Mouse (Mus musculus): ENCODE measurements at regions not wholly inside any gene's neighbourhood (a gene's known extent, or its start where the extent isn't known, plus 50 kb on each side); places are given as distances from the start of the nearest gene placed in this dataset.

DNA sequence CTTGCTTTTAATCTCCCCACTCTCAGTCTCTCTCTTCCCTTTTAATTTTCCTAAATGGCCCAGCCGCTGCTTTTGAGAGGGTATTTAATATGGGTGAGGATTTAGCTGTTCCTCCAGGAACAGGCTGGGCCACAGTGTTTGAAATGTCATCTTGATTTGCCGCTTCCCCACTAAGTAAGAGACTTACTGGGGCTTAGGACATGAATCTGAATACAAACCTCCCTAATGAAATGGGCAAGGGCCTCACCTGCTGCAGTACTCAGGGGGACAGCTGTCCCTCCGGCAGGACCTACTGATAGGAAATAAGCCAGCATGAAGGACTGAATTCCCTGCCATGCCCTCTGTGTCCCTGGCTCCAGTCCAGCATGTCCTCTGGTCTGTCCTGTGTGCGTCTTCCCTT is 50.6 kb upstream of the Prr23a1 start:
- DNase-seq (ENCODE audit: low read depth, low spot score) = no peak

DNA sequence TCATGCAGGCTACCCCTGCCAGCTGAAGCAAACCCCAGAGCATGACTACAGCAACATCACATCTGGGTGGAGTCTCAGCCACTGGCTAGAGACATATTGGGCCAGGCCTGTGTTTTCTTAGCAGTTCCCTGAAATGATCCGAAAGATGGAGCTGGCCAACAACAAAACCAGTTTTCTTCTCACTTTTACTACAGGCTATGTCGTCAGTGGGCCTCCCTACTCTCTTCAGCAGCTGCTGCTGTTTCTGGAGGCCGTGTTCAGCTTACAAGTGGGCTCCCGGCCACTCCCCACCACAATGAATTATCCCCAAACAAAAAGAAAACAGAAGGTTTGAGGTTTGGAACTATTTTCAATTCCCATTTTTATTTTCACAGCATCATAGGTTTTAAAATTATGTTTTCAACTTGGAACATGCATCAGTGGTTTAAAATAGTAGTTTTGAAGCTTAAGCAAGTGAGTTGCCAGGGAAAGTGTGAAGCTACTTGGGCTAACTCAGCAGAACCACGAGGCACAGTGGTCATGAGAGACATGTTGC is 68.6 kb upstream of the Prr23a1 start:
- DNase-seq (ENCODE audit: low read depth, low spot score) = no peak

DNA sequence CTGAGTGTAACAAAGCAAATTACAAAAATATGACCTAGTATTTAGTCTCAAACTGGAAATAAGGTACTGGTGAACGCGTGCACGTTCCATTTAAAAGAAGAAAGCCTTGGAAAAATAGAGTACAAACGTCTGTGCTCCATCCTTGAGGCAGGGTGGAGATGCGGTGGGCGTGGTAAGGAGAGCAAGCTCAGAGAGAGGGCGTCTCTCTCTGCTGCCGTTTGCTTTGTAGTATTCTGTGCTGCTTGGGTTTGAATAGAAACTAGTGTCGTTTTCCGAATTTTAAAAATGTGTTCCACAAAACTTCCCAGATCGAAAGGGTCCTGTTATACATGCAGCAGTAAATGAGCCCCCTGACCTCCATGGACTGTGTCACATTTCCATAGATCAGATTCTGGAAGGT is 69.1 kb upstream of the Prr23a1 start:
- DNase-seq (ENCODE audit: low read depth, low spot score) = no peak

DNA sequence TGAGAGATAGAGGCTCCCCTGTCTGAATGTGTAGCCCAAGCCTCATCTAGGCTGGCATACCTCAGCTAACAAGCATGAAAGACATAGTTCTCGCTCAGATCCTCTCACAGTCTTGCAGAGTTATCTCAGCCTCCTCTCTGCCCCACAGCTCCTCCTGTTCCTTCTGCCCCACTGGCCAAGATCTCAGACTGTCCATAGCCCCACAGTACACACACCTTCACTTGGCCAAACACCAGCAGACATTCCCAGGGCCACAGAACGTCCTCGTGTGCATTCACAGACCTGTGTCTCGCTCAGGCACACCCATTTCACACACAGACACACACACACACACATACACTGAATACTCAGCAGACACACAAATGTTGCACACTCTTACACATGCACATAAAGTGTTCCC is 87.5 kb upstream of the Prr23a1 start:
- no peak for DNase-seq (ENCODE audit: low read depth, low spot score)

DNA sequence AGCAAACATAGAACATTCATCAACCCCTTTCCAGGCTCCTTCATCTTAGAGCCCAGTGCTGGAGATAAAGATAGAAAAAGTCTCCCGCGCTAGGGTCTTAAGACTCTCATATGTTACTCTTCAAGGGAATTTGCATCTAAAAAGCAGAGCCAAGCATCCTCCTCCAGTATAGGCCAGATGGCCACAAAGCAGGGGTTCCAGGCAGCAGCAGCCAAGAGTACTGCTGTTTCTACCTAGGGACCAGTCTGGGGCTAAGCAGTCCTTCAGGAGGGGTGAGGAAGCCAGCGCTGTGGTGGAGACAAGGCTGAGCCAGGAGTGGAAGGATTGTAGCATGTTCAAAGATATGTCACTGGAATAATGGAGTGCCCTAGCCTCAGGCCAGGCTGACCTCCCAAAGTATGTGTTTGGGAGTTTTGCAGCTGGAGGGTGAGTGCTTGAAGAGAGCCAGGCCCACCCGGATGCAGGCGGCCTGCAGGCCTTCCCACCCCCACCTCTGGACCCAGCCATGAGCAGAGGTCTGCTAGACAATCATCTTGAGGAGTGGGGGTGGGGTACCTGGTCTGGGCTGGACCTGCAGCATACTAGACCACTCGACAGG is 88.8 kb upstream of the Prr23a1 start:
- no peak for DNase-seq (ENCODE audit: low read depth, low spot score)

DNA sequence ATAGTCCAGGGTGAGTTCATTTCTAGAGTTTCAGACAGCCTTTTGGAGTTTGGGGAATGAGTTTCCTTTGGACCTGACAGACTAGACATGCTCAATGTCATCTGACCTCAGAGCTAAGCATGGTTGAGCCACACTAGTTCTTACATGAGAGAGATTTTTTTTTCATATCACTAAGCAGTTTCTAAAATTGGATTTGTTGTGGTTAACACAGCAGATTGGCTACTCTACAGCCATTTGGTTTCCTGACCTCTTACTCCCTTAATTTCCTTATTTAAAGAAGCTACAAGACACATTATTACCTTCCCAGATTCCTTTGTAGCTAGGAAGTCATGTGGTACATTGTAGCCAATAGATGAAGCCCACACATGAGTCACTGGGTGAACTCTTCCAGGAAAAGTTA is 98.5 kb upstream of the Prr23a1 start:
- no peak for DNase-seq (ENCODE audit: low read depth, low spot score)

DNA sequence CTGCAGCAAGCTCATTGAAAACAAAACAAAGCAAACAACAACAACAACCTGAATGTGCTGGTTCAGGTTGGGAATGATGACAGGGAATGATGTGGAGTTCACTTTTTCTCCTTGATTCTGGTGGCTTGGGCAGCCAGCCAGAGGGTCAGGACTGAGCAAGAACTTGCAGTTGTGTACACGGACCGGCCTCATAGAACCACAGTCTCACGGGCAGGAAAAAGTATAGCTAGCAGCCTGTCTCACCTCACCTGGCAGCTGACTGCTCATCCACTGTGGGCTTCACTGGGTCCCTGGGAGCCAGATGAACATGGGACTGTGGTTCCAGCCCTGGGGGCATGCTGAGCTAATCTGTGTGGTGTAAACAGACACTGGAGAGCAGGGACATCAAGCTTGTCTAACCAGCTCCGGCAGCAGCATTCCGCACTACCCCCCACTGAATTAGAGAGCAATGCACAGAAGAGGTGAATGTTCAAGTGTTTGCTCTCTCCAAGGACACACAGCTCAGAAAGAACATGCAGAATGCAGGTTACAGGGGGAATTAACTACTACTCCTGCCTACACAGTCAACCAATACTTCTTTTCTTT is 114.9 kb upstream of the Prr23a1 start:
- no peak for DNase-seq (ENCODE audit: low read depth, low spot score)

DNA sequence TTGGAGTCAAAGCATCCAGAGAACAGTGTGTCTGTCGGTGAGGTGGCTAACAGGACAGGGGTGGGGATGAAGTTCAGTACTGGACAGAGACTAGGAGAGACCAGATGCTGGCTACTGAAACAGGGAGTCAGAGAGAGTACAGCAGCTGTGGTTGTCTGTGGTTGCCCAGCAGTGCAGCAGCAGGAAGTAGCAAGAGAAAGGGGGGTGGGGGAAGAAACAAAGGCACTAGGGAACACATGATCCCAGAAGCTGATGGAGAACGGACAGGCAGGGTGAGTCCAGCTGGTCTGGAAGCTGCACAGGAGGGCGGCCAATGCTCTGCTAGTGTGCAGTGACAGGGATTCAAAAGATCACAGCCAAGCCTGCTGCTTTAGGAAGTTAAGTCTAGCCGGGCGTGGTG is 115.7 kb upstream of the Prr23a1 start:
- DNase-seq (ENCODE audit: low read depth, low spot score) = no peak

DNA sequence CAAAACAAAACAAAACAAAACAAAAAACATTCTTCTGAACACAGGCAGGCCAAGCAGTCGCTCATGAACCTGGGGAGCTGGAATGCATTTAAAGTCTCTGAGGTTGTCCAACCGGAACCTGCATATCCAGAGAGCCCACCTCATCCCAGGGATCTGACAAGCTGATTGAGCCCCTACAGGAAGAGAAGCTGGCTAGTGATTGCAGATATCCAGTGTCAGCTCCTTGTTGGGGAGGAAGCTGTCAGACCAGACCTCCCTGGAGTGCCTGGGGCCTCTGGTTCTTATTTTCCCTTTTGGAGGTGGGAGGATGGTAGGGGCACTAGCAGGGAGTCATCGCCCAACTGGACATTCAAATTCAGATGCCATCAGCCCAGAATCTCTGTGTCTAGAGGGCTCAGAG is 119.4 kb upstream of the Prr23a1 start:
- DNase-seq (ENCODE audit: low read depth, low spot score) = no peak

DNA sequence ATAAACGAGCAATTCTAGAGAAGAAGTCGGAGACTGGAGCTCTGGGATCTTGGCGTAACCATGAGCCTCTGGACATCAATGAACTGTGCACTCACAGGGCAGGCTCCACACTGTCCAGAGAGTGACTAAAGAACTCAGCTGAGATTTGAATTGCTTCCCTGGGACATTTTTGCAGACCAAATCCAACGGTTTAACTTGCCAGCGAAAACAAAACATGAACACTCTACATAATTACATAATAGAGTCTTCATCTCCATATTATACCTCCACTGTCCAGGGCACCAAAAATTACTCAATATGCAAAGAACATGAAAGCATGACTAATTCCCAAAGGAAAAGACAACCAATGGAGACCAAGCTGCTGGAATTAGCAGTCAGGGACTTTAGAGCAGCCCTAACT is 119.9 kb upstream of the Mrps22 start:
- no peak for DNase-seq (ENCODE audit: low read depth, low spot score)

DNA sequence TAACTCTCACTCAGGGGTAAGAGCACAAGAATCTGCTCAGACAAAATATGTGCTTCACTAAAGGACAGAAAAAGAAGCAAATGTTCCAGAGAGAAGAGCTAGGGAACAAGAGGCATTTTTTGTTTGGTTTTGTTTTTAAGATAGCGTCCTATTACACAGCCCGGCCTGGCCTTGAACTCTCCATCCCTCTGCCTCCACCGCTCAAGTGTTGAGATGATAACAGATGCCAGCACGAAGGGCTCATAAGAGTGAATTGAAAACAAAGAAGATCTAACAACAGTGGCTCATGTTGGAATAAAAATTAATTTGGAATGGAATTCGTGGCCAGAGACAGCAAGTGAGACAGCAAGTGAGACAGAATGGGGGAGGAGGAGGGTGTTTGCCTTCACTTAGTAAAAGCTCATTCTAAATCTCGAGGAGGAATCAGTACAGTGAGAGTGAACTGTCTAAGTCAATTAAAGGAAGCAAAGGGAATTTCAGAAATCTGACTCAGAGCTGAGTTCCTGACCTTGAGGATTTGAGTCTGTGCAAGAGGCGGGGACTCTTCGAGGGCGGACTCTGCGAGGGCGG is 116.3 kb upstream of the Mrps22 start:
- DNase-seq (ENCODE audit: low read depth, low spot score) = no peak

DNA sequence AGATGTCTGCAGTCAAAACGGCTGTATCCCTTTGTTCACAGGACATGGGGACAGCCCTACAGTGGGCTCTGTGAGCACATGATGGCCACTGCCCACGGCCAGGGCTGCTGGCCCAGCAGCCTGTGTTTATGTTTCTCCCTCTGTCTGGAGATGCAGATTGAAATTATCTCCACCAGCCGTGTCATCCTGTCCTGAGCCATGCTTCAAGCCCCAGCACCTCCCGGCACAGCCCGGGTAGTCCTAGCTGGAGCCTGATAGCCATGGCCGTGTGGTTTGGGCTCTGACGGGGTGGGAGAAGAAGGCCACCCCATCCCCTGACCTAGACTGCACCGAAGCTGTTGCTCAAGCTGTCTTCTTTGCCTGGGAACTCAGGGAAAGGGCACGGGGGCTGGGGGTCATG is 113.2 kb upstream of the Mrps22 start:
- no peak for DNase-seq (ENCODE audit: low read depth, low spot score)

DNA sequence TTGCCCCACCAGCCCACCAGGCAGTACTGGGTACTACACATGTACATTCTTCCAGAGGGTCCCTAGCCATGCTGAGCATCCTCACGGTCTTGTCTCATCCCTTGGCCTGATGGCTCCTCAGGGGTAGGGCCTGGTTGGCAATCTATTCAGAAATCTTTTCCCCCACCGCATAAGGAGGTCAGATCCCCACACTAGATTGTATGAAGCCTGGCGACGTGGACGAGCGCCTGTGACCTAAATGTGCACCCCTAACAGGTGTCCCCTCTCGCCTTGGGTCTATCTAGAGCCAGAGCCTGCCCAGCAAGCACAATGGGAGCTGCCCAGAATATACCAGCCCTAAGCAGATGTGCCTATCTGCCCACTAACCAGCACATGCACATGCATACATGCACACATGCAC is 111.4 kb upstream of the Mrps22 start:
- DNase-seq (ENCODE audit: low read depth, low spot score) = no peak

DNA sequence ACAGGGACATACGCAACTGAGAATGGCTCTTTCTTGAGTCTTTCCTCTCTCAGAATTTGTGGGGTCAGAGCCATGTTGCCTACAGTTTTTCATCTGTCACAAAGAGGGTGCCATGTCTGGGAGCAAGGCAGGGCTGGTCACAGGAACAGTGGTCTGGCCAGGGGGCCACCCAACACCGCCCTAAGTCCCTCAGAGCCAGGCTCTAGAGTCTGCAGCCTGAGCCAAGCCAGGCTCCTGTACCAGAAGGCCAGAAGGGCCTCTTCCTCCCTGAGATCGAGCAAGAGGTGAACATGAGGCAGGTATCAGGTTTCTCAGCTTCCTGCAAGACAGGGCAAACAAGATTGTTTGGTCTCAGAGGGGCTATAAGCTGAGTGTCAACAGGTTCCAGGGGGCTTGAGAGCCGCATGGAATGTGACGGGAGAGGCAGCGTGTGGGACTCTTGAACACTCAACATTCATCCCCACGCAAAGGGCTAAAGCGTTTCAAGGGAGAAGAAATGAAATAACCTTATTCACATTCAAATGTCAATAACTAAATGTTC is 110.6 kb upstream of the Mrps22 start:
- DNase-seq (ENCODE audit: low read depth, low spot score) = no peak

DNA sequence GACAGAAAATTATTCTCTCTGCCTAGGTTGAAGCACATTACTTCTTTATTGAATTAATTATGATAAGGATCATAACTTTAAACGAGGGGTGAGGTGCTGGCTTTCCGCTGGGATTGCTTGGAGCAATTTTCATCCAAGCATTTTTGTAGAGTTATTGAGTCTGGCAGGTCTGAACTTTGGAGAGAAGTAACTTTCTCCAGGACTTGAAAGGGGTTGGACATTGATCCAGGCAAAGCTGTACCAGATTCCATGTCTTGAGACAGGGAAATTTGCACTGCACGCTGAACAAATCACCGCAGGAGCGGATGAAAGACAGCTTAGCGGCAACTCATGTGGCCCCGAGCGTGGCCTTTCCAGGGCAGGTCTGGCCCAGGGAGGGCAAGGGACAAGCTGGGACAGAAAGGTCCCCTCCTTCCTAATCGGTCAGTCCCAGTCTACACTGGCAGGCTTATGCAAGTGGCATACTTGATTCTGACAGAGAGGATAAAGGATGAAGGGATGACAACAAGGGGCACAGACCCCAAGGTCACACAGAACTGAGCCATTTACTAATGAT is 108.8 kb upstream of the Mrps22 start:
- no peak for DNase-seq (ENCODE audit: low read depth, low spot score)

DNA sequence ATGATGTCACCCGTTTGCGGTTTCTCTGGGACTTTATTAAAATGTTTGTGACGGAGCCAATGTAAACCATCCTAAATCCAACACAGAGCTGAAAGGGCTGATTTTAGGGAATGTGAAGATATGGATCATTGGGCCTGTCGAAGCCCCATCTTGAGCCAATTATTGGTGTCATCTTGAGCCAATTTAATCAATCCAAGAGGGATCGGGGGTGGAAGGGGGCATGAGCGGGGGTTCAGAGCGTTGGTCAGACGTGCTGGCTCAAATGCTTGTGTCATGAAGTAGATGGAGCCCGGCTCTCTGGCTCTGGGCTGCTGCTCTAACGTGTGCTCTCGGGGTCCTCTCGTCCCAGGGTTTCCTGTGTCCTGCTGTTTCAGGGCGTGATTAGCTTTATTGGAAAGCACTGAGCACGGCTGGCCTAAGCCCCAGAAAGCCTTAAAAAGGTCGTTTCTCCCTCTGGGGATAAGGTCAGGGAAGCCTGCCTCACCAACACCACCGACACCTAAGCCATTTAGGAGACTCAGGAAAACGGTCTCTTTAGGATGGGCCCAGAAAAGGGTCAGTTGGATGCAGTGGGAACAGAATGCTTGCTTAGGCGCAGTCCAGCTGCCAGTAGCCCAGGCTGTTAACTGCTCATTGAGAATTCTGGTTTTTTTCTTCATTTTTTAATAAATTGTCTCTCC is 106.7 kb upstream of the Mrps22 start:
- DNase-seq (ENCODE audit: low read depth, low spot score) = no peak

DNA sequence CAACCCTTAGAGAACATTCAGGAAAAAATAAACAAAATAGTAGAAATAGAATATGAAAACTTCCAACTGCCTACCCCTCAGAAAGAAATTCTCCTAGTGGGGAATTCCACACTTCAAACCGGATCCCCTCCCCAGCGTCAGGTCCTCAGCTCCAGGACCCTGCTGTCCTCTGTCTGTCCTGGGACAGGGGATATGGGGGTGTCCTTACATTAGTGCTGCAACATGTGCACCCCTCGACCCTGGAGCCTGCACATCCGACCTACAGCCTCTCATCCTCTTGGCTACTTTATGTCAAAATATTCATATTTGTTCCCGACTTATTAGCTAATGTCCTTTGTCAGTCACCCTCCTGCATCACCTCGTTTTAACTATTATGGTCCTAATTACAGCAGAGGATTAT is 106.0 kb upstream of the Mrps22 start:
- DNase-seq (ENCODE audit: low read depth, low spot score) = no peak

DNA sequence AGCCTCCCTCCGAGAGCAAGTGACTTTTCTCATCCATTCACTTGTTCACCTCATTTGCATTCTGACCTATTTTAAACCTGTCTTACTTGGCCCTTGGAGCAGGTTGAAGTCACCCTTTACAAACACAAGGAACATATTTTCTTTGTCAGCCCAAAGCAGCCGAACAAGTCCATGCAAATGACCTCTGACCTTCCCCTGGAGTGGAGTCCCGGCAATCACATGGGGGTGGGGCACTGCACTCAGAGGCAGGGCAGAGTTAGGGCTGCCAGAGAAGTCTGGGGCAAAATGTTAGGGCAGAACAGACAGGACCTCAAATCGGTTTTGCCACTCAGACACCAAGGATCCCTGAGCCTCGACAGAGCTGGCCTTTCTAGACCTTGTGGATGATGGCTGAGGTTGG is 102.7 kb upstream of the Mrps22 start:
- DNase-seq (ENCODE audit: low read depth, low spot score) = no peak

DNA sequence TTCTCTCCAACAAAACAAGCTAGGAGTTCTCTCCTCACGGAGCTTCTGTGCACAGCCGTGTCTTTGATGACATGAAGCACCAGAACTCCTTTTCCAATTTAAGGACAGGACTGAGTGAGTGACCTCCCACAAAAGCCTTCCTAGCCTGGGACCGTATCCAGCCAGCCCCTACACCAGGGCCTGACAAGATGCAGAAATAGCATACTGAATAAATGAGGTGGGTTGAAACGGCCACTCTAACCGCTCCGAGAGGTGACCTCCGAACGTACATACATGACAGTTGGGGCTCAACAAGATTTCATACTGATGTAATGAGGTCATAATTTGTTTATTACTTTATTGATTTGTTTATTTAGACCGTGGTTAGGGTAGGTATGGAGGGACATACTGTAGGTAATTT is 101.9 kb upstream of the Mrps22 start:
- DNase-seq (ENCODE audit: low read depth, low spot score) = no peak

DNA sequence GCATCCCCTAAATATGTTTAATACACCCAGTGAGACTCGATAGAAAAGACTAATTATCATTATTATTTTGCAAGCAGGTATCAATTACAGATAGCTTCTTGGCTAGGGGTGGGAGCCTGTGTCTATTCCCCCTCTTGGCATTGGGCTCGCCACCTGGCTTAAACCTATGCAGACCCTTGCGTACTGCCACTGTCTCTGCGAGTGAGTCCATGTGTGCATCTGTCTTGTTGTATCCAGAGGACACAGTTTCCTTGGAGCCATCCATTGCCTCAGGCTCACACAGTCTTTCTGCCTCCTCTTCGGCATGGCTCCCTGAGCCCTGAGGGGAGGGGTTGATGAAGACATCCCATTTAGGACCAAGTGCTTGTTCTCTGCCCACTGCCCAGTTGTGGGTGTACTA is 99.1 kb upstream of the Mrps22 start:
- DNase-seq (ENCODE audit: low read depth, low spot score) = no peak

DNA sequence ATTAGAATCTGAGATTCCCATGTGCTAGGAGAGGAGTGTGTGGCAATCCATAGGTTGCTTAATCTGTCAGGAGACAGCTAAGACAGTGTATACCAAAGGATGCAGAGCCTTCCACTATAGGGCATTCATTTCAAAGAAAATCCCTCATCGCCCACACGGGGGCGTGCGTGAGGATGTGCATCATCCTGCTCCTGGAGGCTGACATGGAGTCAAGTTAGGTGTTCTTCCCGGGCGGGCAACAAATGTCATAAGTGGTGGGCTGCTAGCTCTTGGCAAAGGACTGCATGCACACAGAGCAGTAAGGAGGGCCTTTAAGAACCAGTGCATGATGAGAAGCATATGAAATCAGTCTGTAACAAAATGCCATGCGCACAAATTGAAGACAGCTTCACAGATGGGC is 95.7 kb upstream of the Mrps22 start:
- peak; percentile 19 for DNase-seq (ENCODE audit: low read depth, low spot score)

DNA sequence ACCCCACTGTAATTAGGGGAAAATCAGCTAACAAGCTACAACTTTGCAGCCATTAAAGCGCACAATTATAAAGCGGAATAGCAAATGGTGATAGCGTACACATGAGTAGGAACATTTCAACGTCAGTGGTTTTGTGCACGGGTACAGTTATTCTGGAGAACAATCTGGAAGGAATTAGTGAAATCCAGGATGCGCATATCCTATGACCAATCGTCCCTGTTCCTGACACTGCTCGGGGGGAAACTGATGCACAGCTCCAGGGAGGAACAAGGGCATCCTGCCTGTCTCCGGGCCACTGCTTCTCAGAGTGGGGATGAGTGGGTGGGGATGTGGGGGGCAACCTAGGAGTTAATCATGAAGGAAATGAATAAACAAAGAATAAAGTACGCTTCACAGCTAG is 93.6 kb upstream of the Mrps22 start:
- no peak for DNase-seq (ENCODE audit: low read depth, low spot score)
